Mouse (Mus musculus): Measurements from ENCODE around the gene Psmf1.

Psmf1 gene

GRCm38 (mm10) chr2:151743845-151744244 is at the start of gene Psmf1:
Gene Psmf1 (minus strand): TSS chr2:151744186.
- no peak for DNase-seq

GRCm38 (mm10) chr2:151791156-151791555 is 47.2 kb upstream of the Psmf1 start:
- DNase-seq: no peak

GRCm38 (mm10) chr2:151790169-151790568 is 46.2 kb upstream of the Psmf1 start:
- DNase-seq: no peak

- DNase-seq: no peak
Measured at GRCm38 (mm10) chr2:151788221-151788977, 44.4 kb upstream of the Psmf1 start.

- no peak for DNase-seq
Measured at GRCm38 (mm10) chr2:151783493-151783892, 39.5 kb upstream of the Psmf1 start.

- DNase-seq: no peak
Measured at GRCm38 (mm10) chr2:151777366-151777765, 33.4 kb upstream of the Psmf1 start.

- DNase-seq: no peak
Measured at GRCm38 (mm10) chr2:151773476-151773875, 29.5 kb upstream of the Psmf1 start.

GRCm38 (mm10) chr2:151772169-151772568 is 28.2 kb upstream of the Psmf1 start:
- no peak for DNase-seq

GRCm38 (mm10) chr2:151764557-151764956 is 20.6 kb upstream of the Psmf1 start:
- no peak for DNase-seq

- no peak for DNase-seq
Measured at GRCm38 (mm10) chr2:151758806-151759353, 14.9 kb upstream of the Psmf1 start.

GRCm38 (mm10) chr2:151757451-151757850 is 13.5 kb upstream of the Psmf1 start:
- DNase-seq: no peak

- no peak for DNase-seq
Measured at GRCm38 (mm10) chr2:151756277-151757061, 12.5 kb upstream of the Psmf1 start.

GRCm38 (mm10) chr2:151751330-151751729 is 7.3 kb upstream of the Psmf1 start:
- no peak for DNase-seq

GRCm38 (mm10) chr2:151747847-151748705 is 4.1 kb upstream of the Psmf1 start:
- DNase-seq: peak; percentile 57 to 67

- DNase-seq: no peak
Measured at GRCm38 (mm10) chr2:151742850-151743679, 921 bp downstream of the Psmf1 start.

- no peak for DNase-seq
Measured at GRCm38 (mm10) chr2:151742084-151742483, 1.9 kb downstream of the Psmf1 start.

- peak; percentile 87 to 92 for DNase-seq
Measured at GRCm38 (mm10) chr2:151740741-151741526, 3.1 kb downstream of the Psmf1 start.

GRCm38 (mm10) chr2:151739505-151739904 is 4.5 kb downstream of the Psmf1 start:
- DNase-seq: no peak

- no peak for DNase-seq
Measured at GRCm38 (mm10) chr2:151739081-151739480, 4.9 kb downstream of the Psmf1 start.

- no peak for DNase-seq
Measured at GRCm38 (mm10) chr2:151738460-151738859, 5.5 kb downstream of the Psmf1 start.

- DNase-seq: no peak
Measured at GRCm38 (mm10) chr2:151735422-151735821, 8.6 kb downstream of the Psmf1 start.

All from cerebellum, adult 18-20 months (tissue).